Mouse (Mus musculus): Measurements from ENCODE around the gene H2al1j.

Gene H2al1j

GRCm38 (mm10) chrX:11327522-11327921 is at the start of gene H2al1j:
H2al1j (plus strand) TSS chrX:11327822.
- 96% methylated on average over 2 of the region's 2 CpGs for WGBS

DNA sequence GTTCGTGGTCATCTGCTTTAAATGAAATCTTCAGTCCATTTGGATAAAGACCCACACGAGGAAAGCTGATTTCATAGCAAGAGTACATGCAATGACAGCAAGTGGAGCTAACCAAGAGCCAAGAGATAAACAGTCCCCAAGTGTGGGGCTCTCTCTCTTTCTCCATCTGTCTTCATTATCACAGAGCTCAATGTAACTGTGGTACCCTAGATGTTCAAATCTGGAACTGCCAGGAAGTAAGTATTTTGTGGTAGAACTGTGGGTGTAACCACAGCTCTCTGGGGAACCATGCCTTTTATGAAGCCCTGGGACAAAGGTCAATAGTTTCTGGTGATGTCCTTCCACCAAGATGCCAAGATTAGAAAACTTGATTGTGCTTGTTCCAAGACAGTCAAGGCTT is 46.9 kb upstream of the H2al1j start:
- 58% methylated on average over 2 of the region's 2 CpGs for WGBS

- 68% methylated on average over 14 of the region's 14 CpGs for WGBS
Measured at GRCm38 (mm10) chrX:11288306-11288882, 39.2 kb upstream of the H2al1j start.

GRCm38 (mm10) chrX:11289244-11289643 is 38.4 kb upstream of the H2al1j start:
- WGBS: 59% methylated on average over 4 of the region's 4 CpGs

DNA sequence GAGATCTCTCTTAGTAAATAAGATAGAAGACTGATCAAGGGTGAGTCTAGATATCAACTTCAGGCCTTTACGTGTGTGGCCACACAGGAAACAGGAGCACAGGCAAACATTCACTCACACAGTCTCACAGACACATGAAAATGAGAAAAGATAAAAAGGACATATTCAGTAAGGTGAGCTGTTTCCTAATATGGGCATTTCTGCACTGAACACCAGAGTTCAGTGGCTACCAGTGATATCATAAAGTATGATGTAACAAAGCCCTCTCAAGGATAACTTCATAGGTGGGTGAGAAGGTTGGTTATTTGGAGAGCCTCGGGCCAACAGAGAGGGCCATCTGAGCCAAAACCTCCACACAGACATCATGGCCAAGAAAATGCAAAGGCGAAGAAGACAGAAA is 28.7 kb upstream of the H2al1j start, which contains the start of gene H2al1a:
Gene H2al1a (plus strand): TSS at position 301 of the 400 bp plus-strand sequence.
- WGBS: no CpG with 5 or more reads among the region's 3 CpGs

- 88% methylated on average over 1 of the region's 3 CpGs for WGBS
Measured at GRCm38 (mm10) chrX:11302132-11302531, 25.5 kb upstream of the H2al1j start, which contains the start of gene H2al1b. H2al1b (plus strand) TSS chrX:11302432.

DNA sequence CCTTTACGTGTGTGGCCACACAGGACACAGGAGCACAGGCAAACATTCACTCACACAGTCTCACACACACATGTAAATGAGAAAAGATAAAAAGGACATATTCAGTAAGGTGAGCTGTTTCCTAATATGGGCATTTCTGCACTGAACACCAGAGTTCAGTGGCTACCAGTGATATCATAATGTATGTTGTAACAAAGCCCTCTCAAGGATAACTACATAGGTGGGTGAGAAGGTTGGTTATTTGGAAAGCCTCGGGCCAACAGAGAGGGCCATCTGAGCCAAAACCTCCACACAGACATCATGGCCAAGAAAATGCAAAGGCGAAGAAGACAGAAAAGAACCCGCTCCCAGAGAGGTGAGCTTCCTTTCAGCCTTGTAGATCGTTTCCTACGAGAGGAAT is 22.3 kb upstream of the H2al1j start, which contains the start of gene H2al1c:
Gene H2al1c (plus strand): TSS at position 301 of the 400 bp plus-strand sequence.
- WGBS: 86% methylated on average over 1 of the region's 6 CpGs

DNA sequence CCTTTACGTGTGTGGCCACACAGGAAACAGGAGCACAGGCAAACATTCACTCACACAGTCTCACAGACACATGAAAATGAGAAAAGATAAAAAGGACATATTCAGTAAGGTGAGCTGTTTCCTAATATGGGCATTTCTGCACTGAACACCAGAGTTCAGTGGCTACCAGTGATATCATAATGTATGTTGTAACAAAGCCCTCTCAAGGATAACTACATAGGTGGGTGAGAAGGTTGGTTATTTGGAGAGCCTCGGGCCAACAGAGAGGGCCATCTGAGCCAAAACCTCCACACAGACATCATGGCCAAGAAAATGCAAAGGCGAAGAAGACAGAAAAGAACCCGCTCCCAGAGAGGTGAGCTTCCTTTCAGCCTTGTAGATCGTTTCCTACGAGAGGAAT is 19.1 kb upstream of the H2al1j start, which contains the start of gene H2al1d:
Gene H2al1d (plus strand): TSS at position 301 of the 400 bp plus-strand sequence.
- WGBS: no CpG with 5 or more reads among the region's 6 CpGs

GRCm38 (mm10) chrX:11311634-11312033 is 16.0 kb upstream of the H2al1j start, which contains the start of gene H2al1e:
H2al1e (plus strand) TSS chrX:11311934.
- no CpG with 5 or more reads among the region's 3 CpGs for WGBS

- WGBS: no CpG with 5 or more reads among the region's 6 CpGs
Measured at GRCm38 (mm10) chrX:11314858-11315257, 12.8 kb upstream of the H2al1j start, which contains the start of gene H2al1f. H2al1f (plus strand) TSS chrX:11315158.

DNA sequence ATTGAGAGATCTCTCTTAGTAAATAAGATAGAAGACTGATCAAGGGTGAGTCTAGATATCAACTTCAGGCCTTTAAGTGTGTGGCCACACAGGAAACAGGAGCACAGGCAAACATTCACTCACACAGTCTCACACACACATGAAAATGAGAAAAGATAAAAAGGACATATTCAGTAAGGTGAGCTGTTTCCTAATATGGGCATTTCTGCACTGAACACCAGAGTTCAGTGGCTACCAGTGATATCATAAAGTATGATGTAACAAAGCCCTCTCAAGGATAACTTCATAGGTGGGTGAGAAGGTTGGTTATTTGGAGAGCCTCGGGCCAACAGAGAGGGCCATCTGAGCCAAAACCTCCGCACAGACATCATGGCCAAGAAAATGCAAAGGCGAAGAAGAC is 9.7 kb upstream of the H2al1j start, which contains the start of gene H2al1g:
Gene H2al1g (plus strand): TSS at position 301 of the 400 bp plus-strand sequence.
- no CpG with 5 or more reads among the region's 3 CpGs for WGBS

GRCm38 (mm10) chrX:11321192-11321591 is 6.4 kb upstream of the H2al1j start, which contains the start of gene H2al1h:
H2al1h (plus strand) TSS chrX:11321492.
- no CpG with 5 or more reads among the region's 6 CpGs for WGBS

- WGBS: 92% methylated on average over 2 of the region's 5 CpGs
Measured at GRCm38 (mm10) chrX:11324359-11324758, 3.3 kb upstream of the H2al1j start, which contains the start of gene H2al1i. H2al1i (plus strand) TSS chrX:11324659.

- WGBS: 68% methylated on average over 9 of the region's 9 CpGs
Measured at GRCm38 (mm10) chrX:11345762-11346161, 18.1 kb downstream of the H2al1j start.

DNA sequence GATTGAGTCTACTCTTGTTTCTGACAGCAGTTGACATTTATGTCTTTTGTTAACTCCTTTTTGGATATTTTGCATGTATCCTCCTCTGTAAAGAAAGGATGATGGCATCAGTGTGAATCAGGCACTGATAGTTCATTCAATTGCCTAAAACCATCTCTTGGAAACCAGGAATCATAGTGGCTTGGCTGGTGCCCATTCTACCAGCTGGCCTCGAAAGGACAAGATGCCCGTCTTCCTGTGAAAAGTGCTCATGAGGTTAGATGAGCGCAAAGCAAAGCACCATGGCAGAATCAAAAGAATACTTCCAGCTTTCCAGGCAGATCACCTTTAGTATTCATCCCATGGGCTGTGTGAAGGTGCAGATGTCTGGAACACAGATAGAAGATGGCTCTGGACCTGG is 19.1 kb downstream of the H2al1j start:
- WGBS: 83% methylated on average over 3 of the region's 3 CpGs

- WGBS: 86% methylated on average over 6 of the region's 6 CpGs
Measured at GRCm38 (mm10) chrX:11360823-11361222, 33.2 kb downstream of the H2al1j start.

DNA sequence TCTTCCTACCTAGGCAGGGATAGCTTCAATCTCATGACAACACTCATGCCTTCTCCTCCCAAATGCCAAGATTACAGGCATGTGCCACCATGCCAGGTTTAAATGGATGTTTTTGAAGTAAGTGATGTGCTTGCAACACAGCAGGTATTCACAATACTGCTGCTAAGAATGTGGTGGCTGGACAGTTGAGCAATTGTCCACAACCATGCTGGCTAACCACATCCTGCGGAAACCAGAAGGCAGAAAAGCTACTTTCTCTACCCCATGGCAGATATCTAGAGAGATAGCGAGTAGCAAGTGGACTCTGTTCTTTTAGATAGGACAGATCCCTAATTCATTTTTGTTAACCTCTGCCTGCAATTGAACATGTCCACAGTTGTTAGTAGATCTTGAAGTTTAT is 33.6 kb downstream of the H2al1j start:
- 91% methylated on average over 2 of the region's 2 CpGs for WGBS

DNA sequence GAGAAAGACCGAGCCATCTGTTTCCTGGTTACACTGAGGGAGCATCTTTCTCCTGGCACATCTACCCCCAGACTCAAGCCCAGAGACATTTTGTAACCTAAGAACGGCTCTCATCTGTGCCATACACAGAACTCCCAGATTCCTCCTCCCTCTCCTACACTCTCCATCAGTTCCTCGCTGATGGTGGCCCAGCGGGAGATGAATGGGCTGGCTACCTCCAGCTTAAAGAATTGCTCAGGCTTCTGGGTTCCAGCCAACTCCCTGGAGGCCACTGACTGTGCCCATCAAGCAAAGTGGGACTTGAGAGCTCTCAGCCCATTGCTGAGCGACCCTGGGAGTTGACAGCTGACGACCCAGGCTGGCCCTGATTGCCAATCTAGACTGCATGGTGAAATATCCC is 36.3 kb downstream of the H2al1j start:
- WGBS: 58% methylated on average over 6 of the region's 6 CpGs

- 56% methylated on average over 12 of the region's 12 CpGs for WGBS
Measured at GRCm38 (mm10) chrX:11365151-11365550, 37.5 kb downstream of the H2al1j start.

Measured in cerebral cortex, adult 2 months (tissue).